Mouse (Mus musculus) lung, adult 2 months (tissue): ENCODE data around the gene Pnrc1.

ENCODE experiments used
- CTCF ChIP-seq: fragments of 200-500 bp; IDR thresholded peaks from 2 replicates; pipeline ENCODE4 v1.5.1; 2011; ENCODE audit warnings: mild to moderate bottlenecking, low read length, control low read depth; ENCODE audit not compliant: insufficient read depth
- POLR2A ChIP-seq: fragments of 200-500 bp; IDR thresholded peaks from 2 replicates; pipeline ENCODE4 v1.6.1; 2011; ENCODE audit warnings: low read depth, mild to moderate bottlenecking, control low read depth, low read length, borderline replicate concordance; ENCODE audit errors: extremely low read depth

GRCm38 (mm10) chr4:33261311-33261753 is 28.6 kb downstream of the Pnrc1 start:
- TF ChIP-seq POLR2A (no peak), CTCF (no peak)
